Mouse (Mus musculus): ENCODE results near the gene Cyb5d1. TPM values are rescaled to one million over a fixed set of nuclear protein-coding genes. Genes with fewer than 3 reads are reported as not detected.

The Cyb5d1 gene
- total and polyA plus RNA-seq, 3 experiments: 28.4 to 29.5 (median 29.3) TPM

- Histone ChIP-seq H3K4me3 (replicated peaks in 1 of 3; ENCODE audit: low read depth in 2 of 3, low read length in 2 of 3, poor library complexity in 1 of 3) (no peak overlapping the region), H3K4me2 (ENCODE audit: insufficient read depth, low read depth, poor library complexity, severe bottlenecking) (no peak overlapping the region), H3K36me3 (replicated peaks in 1 of 2; ENCODE audit: control insufficient read depth in 1 of 2, insufficient read depth in 1 of 2, low read length in 1 of 2) (peaks cover 4 to 57% of the 10 kb centered on the region in 2 experiments), H3K9me3 (replicated peaks; ENCODE audit: low read length) (no peaks in the 10 kb centered on the region), H3K27ac (ENCODE audit: insufficient read depth, low read depth) (no peak overlapping the region), H3K79me2 (replicated peaks; ENCODE audit: control insufficient read depth, extremely low read depth, insufficient read depth, poor library complexity, severe bottlenecking) (no peaks in the 10 kb centered on the region), H3K9ac (ENCODE audit: insufficient read depth, low read depth) (no peak overlapping the region), H3K4me1 (ENCODE audit: control insufficient read depth in 1 of 2, insufficient read depth in 2 of 2) (peaks cover 0 to 2% of the 10 kb centered on the region in 2 experiments; a peak in 1 of 4 replicates), H3K27me3 (replicated peaks) (no peaks in the 10 kb centered on the region)
- no peak for DNase-seq (ENCODE audit: extremely low read depth)
- dilution Hi-C loops (cut with MboI; ENCODE audit: extremely low pct_ligation_motif_present, extremely low pct_unique_long_range_greater_than_20kb, low sequenced_read_pairs): no loop called here
- TF ChIP-seq BHLHE40 (IDR thresholded peaks at IDR 0.05; ENCODE audit: low read depth, low read length) (no peak), POLR2A (IDR thresholded peaks at IDR 0.05; ENCODE audit: low read depth, low read length) (no peak), JUN (IDR thresholded peaks at IDR 0.05; ENCODE audit: insufficient read depth, low read depth, low read length) (no peak), ZKSCAN1 (IDR thresholded peaks at IDR 0.05; ENCODE audit: borderline replicate concordance, low read depth, low read length) (no peak), ELF1 (IDR thresholded peaks at IDR 0.05; ENCODE audit: low read depth, low read length) (no peak), IRF4 (IDR thresholded peaks at IDR 0.05; ENCODE audit: low read depth, low read length) (no peak), JUND (conservative IDR thresholded peaks at IDR 0.05; ENCODE audit: low read depth, low read length) (no peak), RAD21 (IDR thresholded peaks at IDR 0.05; ENCODE audit: low read depth, low read length) (no peak), ZNF384 (IDR thresholded peaks at IDR 0.05; ENCODE audit: low read depth, low read length) (no peak), ZMIZ1 (IDR thresholded peaks at IDR 0.05; ENCODE audit: low read depth, low read length) (no peak), MXI1 (IDR thresholded peaks at IDR 0.05; ENCODE audit: low read depth, low read length) (no peak), MAFK (IDR thresholded peaks at IDR 0.05; ENCODE audit: insufficient replicate concordance, low read length) (no peak), CTCF (conservative IDR thresholded peaks at IDR 0.05 in 1 of 2, IDR thresholded peaks at IDR 0.05 in 1 of 2; ENCODE audit: low read depth in 2 of 2, low read length in 2 of 2) (no peak), UBTF (IDR thresholded peaks at IDR 0.05; ENCODE audit: low read depth, low read length) (no peak), MEF2A (IDR thresholded peaks at IDR 0.05; ENCODE audit: borderline replicate concordance, low read depth, low read length) (no peak), CHD1 (IDR thresholded peaks at IDR 0.05; ENCODE audit: low read depth, low read length) (no peak), SIN3A (IDR thresholded peaks at IDR 0.05; ENCODE audit: low read length) (no peak), POLR2AphosphoS2 (IDR thresholded peaks at IDR 0.05; ENCODE audit: low read depth, low read length) (no peak)
- in situ Hi-C loops (cut with MboI; ENCODE audit: low pct_ligation_motif_present, low pct_unique_long_range_greater_than_20kb, low sequenced_read_pairs): no loop called here
Observed at GRCm38 (mm10) chr11:69384979-69385378, 10.5 kb downstream of the Cyb5d1 start.

GRCm38 (mm10) chr11:69382478-69383105 lies 12.8 kb downstream of the Cyb5d1 start:
- H3K4me1 ChIP-seq (ENCODE audit: control insufficient read depth in 1 of 2, insufficient read depth in 2 of 2): peaks cover 6 to 10% of the 10 kb centered on the region in 2 experiments; a peak in 3 of 4 replicates
- TF ChIP-seq SIN3A (IDR thresholded peaks at IDR 0.05; ENCODE audit: low read length) (no peak), MAFK (IDR thresholded peaks at IDR 0.05; ENCODE audit: insufficient replicate concordance, low read length) (no peak), USF2 (conservative IDR thresholded peaks at IDR 0.05; ENCODE audit: low read depth, low read length) (no peak), MYC (IDR thresholded peaks at IDR 0.05; ENCODE audit: low read depth, low read length) (no peak), HCFC1 (IDR thresholded peaks at IDR 0.05; ENCODE audit: low read depth, low read length) (no peak), MEF2A (IDR thresholded peaks at IDR 0.05; ENCODE audit: borderline replicate concordance, low read depth, low read length) (no peak), TBP (conservative IDR thresholded peaks at IDR 0.05; ENCODE audit: low read depth, low read length) (no peak), ZNF384 (IDR thresholded peaks at IDR 0.05; ENCODE audit: low read depth, low read length) (no peak), UBTF (IDR thresholded peaks at IDR 0.05; ENCODE audit: low read depth, low read length) (no peak), EP300 (IDR thresholded peaks at IDR 0.05; ENCODE audit: low read length) (no peak), JUND (conservative IDR thresholded peaks at IDR 0.05; ENCODE audit: low read depth, low read length) (no peak), CHD1 (IDR thresholded peaks at IDR 0.05; ENCODE audit: low read depth, low read length) (no peak), NRF1 (IDR thresholded peaks at IDR 0.05; ENCODE audit: low read depth, low read length) (no peak), SMC3 (IDR thresholded peaks at IDR 0.05; ENCODE audit: low read depth, low read length) (no peak), GABPA (IDR thresholded peaks at IDR 0.05; ENCODE audit: insufficient replicate concordance, low read depth, low read length) (no peak), CTCF (conservative IDR thresholded peaks at IDR 0.05 in 1 of 2, IDR thresholded peaks at IDR 0.05 in 1 of 2; ENCODE audit: low read depth in 2 of 2, low read length in 2 of 2) (no peak), RAD21 (IDR thresholded peaks at IDR 0.05; ENCODE audit: low read depth, low read length) (no peak), TCF12 (IDR thresholded peaks at IDR 0.05; ENCODE audit: low read depth, low read length) (no peak)
- no peak overlapping the region for H3K9ac ChIP-seq (ENCODE audit: insufficient read depth, low read depth)
- H3K27ac ChIP-seq (ENCODE audit: insufficient read depth, low read depth): no peak overlapping the region
- in situ Hi-C loops (cut with MboI; ENCODE audit: low pct_ligation_motif_present, low pct_unique_long_range_greater_than_20kb, low sequenced_read_pairs) (no loop called here), dilution Hi-C loops (cut with MboI; ENCODE audit: extremely low pct_ligation_motif_present, extremely low pct_unique_long_range_greater_than_20kb, low sequenced_read_pairs) (no loop called here)
- H3K27me3 ChIP-seq (replicated peaks): no peaks in the 10 kb centered on the region
- peaks cover 0 to 48% of the 10 kb centered on the region in 2 experiments for H3K36me3 ChIP-seq (replicated peaks in 1 of 2; ENCODE audit: control insufficient read depth in 1 of 2, insufficient read depth in 1 of 2, low read length in 1 of 2)
- H3K4me3 ChIP-seq (replicated peaks in 1 of 3; ENCODE audit: low read depth in 2 of 3, low read length in 2 of 3, poor library complexity in 1 of 3): no peak overlapping the region
- H3K9me3 ChIP-seq (replicated peaks; ENCODE audit: low read length): no peaks in the 10 kb centered on the region
- DNase-seq (ENCODE audit: extremely low read depth): no peak
- H3K4me2 ChIP-seq (ENCODE audit: insufficient read depth, low read depth, poor library complexity, severe bottlenecking): no peak overlapping the region
- no peaks in the 10 kb centered on the region for H3K79me2 ChIP-seq (replicated peaks; ENCODE audit: control insufficient read depth, extremely low read depth, insufficient read depth, poor library complexity, severe bottlenecking)

All from CH12.LX (cell line).